Mouse (Mus musculus) kidney, adult 9 months (tissue): ENCODE results near the gene Gm20388.

Experiments
- DNase-seq: peaks from one replicate; pipeline ENCODE4 v3.0.0; 2022

Gm20388 gene

DNA sequence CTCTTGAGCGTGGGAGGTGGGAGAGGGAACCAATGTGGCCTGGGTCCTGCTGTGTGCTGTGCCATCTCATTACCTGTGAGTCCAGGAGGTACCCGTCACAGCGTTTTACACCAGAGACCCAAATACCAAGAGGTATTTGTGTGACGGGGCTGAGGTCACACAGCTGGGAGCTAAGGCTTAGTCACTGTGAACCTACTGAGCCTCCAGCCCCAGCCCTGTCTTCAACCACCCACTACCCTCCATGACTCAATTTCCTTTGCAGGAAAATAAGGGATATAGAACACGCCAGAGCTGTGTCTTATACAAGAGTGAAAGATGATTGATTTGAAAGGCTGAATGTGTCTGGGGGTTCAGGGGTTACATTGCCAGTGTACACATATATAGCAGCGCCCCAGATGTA is 552.0 kb downstream of the Gm20388 start:
- no peak for DNase-seq

DNA sequence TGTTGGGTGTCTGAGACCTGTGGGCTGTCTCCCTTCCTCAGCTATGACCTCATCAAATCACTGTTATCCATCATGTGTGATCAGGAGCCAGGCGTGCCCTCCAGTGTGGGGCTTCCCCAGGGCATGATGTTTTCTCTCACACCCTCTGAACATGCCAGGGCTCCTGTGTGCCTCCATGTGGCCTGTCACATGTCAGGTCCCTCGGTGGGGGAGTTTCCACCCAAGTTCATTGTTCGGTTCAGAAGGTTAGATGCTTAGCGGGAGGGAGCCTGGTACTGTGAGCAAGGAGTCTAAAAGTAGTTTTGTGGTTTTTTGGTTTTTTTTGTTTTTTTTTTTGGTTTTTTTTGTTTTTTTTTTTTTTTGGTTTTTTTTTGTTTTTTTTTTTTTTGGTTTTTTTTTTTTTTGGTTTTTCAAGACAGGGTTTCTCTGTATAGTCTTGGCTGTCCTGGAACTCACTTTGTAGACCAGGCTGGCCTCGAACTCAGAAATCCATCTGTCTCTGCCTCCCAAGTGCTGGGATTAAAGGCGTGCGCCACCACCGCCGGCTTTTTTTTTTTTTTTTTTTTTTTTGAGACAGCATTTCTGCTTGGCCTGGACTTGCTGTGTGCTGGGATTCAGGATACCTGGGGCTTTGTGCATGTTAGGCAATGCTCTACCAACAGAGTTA is 553.4 kb downstream of the Gm20388 start:
- no peak for DNase-seq

DNA sequence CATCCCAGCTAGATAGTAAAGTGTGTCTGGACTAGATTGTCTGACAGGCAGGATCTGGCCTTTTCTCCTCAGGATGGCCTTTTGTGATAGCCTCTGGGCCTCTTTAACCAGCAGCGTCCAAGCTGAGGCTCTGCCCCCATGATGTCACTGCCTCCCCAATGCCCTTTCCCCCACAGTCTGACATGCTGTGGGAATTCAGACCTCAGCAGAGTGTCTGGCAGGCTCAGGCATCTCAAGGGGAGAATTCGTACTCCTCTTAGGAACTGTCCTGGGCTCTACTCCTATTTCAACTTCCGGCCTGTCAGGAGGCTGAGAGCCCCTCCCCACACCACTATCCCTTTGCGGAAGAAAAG is 553.9 kb downstream of the Gm20388 start:
- DNase-seq: no peak

DNA sequence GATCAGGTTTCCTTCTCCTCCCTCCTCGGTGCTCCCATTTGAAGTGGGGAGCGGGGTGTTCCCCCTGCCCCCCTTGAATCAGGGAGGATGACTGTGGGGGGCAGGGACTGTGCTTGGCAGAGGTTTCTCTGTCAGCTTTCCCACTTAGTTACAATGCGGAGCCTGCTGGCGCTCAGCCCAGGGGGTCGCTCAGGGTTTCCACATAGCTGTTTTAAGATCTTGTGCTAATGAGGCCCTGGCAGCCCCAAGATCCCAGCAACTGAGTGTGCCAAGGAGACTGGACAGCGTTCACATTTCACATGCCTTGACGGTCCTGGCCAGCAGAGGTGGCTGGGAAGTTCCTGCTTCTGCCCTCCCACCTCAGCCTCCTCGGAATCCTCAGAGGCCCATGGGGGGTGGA is 555.1 kb downstream of the Gm20388 start:
- no peak for DNase-seq

DNA sequence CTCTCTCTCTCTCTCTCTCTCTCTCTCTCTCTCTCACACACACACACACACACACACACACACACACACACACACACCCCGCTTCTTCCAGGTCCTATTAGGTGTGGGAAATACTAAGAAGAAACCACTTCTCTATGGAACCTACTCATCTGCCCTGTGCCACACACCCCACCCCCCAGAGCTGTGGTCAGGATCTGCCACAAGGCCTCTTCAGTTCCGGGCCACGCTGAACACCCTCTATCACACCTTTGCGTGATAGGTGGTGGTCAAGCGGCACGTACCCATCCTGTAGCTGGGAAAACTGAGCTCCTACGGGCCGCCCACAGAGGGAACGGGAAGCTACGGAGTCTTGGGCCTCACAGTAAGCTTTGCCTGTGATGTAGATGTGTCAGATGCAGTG is 555.6 kb downstream of the Gm20388 start:
- DNase-seq: no peak

DNA sequence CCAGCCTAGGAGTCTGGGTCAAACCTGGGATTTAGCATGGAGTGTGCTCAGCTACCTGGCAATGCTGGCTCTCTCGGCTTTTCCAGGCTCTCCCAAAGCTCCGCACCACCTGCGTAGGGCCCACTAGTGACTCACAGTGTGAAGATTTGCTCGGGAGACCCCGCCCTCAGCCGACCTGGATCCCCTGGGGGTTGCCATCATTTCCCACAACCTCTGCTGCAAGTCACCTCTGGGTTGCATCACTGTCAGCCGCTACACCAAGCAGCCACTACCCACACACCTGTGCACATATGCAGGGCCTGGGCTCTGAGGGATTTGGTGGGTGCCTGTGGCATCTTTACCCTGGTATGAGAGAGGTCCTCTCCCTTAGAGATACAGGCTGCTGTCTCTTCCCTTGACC is 557.0 kb downstream of the Gm20388 start:
- no peak for DNase-seq

DNA sequence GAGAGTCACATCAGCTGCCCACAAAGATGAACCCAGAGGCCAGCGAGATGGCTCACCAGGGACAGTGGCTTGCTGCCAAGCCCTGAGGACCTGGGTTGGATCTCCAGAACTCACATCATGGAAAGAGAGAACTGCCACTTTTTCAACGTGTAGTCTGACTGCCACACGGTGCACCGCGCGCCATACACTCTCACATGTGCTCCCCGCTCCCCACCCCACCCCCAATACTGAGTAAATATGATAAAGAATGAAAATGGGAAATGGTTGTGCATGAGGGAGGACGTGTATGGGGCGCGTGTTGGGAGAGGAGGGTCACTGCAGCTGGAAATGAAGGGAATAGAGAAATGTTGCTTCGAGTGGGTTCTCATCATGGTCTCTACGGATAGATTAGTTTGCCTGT is 559.5 kb downstream of the Gm20388 start:
- no peak for DNase-seq

DNA sequence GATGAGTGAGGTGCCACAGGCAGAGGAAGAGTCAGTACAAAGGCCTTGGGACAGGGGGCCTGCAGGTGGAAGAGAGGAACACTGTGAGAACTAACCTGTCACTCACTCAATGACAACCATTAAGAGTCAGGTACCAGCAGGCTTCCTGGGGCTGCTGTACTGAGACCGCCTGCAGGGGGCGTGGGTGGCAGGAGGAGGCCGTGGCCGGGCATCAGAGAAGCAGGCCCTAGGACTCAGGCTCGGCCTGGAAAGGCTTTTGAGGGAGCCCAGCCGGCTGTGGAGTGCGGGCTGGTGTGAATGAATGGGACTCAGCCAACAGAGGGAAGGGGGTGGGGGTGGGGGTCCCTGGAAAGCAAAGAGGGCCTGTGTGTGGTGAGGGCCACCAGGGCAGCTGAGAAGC is 560.5 kb downstream of the Gm20388 start:
- DNase-seq: peak; percentile 46

DNA sequence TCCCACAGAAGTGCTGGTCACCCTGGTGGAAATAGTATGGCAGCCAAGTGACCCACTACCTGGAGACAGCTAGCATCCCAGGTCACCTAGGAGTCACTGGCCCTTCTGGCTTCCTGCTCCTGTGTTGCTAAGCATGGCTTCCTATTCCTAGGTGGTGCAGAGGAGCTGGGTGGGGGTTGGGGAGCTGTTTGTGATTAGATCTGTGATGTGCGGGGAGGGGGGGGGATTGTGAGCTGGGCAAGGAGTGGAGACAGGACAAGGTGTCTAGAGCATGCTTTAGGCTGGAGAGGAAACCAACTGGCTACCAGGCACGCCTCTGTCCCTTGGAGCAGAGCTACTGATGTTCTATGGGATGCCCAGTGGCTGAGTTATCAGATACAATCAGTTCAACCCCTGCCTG is 561.1 kb downstream of the Gm20388 start:
- DNase-seq: no peak

DNA sequence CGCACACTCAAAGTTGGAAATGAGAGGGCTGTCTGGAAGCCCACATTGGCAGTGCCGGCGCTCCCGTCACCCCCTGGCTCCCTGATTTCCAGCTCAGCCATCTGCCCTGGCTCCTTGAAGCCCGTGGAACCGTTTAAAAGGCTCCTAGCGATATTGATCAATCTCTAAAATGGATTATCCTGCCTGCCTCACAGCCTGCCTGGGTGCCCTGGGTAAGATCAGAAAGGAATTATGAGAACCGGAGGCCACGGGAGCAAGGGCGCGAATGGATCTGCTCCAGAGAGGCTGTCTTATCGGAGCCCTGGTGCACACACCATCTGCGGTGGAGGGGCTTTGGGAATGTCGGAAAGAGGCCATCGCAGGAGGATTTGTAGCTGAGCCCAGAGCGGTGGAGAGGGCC is 561.6 kb downstream of the Gm20388 start:
- DNase-seq: no peak

DNA sequence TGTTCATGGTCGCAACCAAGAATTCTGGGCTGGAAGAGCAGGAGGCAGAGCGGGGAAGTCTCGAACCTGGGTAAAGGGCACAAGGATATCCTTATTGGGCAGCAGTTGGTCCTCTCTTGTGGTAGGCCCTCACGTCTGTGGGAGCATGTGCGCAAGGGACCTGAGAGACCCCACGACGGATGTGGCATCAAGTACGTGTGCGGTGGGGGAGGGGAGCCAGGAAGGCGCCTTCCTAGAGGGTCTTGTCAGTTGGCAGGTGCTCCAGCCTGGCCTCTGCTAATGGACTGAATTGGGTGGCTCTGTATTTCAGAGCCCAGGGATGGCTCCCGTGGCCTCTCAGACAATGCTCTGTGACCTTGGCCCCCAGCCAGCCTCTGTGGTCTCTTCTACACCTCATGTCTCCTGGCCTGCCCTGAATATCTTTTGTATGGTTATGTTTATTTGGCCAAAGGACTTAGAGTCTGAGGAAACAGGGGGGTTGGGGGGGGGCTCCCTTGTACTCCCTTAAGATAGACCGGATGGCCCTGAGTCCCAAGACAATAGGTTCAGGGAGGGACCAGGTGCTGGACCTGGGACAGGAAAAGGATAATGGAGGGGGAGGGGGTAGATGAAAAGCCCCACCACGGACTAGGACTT is 563.2 kb downstream of the Gm20388 start:
- DNase-seq: peak; percentile 45

DNA sequence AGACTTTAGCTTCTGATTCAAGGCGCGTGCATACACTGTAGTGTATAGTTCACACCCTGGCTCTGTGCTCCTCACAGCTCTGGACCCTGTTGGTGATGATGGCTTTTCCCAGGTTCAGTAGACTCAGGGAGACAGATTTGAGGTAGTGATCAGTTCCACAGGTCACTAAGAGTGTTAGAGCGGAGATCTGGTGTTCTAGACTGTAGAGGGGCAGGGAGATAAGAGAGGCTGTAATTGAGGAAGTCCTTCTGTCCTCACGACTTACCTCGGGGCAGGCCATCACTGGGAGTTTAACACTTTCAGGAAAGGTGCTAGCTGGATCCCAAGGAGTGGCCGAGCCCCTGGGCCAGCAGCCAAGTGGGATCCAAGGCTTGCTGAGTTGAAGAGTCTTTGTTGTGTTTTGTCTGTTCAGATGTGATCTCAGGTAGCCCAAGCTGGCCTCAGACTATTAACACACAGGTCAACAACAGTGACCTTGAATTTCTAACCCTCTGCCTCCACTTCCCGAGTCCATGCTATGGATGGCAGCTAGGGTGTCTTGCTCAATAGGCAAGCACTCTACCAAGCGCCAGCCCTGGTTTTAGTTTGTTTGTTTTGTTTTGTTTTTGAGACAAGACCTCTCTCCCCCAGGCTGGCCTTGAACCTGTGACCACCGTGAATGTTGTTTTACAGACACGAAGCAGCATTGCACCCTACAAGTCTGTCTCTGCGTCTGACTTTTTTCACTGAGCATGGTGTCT is 564.0 kb downstream of the Gm20388 start:
- no peak for DNase-seq

DNA sequence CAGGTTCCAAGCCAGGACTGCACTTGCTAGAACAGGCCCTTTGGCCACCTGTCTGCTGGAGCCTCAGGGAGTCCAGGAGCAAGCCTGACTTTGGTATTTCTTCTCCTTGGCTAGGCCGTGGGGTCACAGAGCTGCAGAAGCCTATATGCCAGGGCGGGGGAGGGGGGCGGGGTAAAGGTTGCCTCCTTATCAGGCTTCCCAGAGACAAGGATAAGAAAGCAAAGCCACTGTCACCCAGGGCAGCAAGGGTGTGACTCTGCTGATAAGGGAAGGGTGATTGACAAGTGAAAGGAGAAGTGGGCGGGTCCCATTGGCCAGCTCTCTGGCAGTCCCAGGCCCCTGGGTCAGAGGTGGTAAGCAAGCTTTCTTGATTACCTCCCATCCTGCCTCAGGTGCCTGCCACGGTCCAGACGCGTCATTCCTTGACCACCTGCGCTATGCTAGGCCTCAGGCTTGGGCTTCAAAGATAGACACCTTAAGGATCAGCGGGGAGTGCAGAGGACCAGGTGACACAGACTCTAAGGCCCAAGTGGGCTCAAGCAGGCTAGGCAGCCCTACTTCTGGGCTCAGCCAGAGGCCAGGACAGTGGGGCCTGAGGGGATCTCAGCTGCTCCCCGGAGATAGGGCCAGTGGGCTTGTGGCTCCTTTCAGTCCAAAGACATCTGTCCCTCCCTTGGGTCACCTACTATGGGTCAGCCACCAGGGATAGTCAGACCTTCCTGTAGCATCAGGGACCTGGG is 565.0 kb downstream of the Gm20388 start:
- DNase-seq: no peak

DNA sequence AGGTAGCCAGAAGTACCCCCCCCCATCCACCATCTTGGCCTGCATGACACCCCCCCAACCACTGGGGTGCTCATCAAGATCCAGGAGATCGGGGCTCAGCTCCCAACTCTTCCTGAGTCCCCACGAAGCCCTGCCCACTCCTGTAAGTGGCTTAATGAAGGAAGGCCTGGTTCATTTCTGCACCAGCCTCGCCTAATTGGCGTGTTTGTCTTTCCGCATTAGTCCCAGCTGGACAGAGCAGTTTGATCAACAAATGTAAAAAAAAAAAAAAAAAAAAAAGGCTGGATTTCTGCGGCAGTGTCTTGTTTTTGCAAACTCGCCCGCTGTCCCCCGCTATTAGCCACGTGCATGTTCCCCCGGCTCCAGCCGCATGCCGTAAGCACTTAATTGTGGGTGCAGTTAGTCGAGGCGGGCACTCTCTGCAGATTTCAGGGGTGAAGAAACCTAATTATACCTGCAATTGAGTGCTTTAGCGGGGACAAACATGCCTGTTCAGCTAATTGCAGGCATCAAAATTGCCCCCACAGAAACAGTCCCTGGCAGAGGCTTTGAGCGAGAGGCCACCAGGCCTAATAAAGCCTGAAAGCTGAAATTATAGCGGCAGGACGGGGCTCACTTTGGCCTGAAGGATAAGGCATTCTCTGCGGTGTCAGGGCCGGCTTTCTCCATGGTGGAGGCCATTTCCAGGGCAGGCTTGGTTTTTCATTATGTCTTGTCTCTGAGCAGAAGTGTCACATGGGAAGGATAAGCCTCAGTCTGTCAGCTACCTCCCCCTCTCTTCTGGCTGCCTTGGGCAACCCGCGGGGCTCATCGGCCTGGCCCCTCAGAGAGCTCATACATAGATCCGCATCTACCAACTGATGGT is 566.3 kb downstream of the Gm20388 start:
- DNase-seq: no peak

DNA sequence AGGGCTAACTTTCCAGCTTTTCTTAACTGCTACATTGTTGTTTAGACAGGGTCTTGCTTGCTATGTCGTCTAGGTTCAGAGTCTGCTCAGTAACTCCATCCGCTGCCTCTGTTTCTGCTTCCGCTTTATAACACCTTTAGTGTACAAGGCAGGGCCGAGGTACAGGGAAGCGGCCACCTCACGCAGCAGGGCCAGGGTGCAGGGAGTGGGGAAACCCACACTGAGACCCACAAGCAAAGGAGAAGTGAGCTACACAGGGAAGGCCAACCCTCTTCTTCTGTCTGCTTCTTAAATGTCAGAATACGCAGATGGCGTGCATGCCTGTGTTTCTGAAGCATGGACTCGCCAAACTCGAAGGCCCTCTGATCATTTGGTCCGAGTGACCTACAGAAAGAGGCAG is 568.1 kb downstream of the Gm20388 start:
- no peak for DNase-seq

DNA sequence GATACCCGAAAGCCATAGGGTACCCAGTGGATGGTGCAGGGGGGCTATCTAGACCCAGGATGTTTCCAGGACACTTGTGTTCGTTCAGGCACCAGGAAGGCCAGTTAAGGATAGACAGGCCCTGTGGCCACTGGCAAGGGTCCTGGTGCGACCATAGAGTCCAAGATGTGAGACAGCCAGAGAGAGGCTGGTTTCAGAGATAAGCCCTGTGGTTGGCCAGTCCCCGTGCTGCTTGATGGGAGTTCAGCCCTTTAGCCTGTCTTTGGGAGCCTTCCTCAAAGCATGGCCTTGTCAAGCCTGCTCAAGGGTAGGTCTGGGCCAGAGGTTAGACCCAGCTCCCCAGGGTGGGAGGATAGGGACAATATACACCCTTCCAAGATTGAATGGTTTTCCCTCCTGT is 569.0 kb downstream of the Gm20388 start:
- no peak for DNase-seq

DNA sequence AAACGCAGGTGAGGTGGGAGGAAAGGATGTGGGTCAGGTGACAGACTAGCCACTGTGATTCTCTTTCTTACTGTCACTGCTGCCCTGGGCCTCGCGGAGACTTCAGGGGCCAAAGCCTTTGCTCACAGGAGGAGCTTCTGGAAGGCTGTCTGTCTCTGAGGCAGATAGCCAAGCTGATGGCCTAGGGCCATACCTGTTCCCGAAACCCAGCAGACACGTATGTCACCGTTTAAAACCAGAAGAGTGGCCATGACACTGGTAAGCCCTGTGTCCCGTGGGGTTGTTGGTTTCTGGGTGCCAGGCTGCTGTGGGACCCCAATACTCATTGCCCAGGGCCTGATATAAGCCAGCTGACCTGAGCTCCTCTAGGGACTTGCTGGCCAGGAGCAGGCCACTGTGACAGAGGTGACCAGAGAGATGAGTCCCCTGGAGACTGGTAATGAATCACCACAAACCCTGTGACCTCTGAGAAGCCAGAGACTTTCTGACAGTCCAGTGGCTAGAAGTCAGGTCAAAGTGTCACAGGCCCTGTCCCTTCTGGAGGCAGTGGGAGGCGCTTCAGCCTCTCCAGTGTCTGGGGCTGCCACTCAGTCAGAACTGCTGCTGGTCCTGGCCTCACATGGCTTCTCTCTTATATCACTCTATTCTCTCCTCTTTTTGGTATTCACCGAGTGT is 571.5 kb downstream of the Gm20388 start:
- DNase-seq: peak; percentile 62

DNA sequence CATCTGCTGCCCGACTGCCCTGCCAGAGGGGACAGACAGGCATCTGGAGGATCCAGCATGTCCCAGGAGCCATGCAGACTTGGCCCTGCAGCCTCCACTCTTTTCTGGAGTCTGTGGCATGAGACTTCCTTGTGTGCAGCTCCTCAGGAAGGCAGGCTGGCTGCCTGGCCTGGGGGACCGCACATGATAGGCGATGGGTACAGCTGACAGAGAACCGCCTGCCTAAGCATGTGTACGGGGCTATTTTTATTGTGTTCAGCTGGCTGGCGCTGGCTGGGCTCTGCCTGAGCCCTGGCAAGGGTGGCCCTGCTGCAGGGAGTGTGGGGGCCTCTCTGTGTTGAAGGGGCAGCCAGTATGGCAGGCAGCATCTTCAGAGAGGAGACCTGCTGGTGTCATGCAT is 573.8 kb downstream of the Gm20388 start:
- DNase-seq: no peak

DNA sequence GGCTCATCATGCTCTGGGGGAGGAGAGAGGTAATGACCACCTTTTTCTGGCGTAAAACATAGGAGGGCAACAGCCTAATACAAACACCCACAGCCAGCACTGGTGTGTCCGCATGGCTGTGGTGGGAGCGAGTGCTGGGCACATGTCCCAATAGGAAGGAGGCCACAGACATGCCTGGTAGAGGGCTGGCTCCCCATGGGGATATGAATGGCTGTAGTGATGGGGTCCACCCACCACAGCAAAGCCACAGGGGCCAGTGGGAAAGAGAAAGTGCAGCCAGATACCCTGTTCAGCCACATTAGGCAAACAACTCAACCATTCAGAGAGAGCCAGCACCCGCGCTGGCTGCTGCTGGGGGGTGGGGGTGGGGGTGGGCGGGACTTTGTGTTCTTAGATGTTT is 574.5 kb downstream of the Gm20388 start:
- peak; percentile 18 for DNase-seq

DNA sequence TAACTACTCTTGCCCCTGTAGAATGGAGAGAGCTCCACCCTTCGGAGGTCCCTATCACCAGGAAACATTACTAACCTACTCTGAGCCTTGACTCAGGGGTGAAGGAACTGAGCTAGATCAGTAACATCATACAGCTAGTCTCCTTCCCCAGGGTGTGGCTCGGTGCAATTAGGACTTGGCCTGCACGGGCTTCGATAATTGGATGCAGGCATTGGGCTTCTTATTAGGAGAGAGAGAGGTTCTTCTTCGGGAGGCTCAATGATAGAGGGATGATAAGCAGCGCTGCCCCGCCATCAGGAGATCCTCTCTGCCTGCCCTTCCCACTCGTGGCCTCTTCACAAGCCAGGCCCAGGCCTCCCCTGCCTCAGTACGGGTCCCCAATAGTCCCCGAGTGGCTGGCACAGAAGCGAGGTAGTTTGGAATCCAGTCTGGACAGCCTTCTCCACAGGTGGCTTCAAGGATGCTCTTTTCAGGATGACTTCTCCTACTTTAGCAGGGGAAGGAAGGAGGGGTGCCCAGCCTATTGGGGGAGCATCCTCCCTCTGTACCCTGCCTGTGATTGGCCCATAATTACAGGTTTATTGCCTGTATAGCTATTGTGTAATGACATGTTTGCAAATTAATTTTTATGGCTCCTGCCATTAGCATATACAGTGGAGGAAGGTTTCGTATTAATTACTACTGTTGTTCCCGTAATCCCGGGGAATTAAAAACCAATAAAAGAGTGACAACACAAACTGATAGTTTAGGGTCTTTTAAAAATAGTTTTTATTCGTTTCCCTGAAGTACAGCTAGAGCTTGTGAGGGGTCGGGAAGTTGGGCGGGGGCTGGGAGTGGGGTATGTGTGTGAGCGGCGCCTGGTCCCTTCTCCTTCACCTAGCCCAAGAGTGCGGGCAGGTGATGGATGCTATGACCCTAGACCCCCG is 575.2 kb downstream of the Gm20388 start:
- DNase-seq: no peak
